Mouse (Mus musculus) gastrocnemius, postnatal 25 days (tissue): ENCODE measurements around the gene Dgkk. TPM values are rescaled to one million over a fixed set of nuclear protein-coding genes. Genes with fewer than 3 reads are reported as not detected.
"Not testable (repeated sequence)": the region's sequence is repeated elsewhere in the genome, so short reads cannot be mapped to it uniquely, and the experiment has no call there.

Source experiments
- DNase-seq: peaks from one replicate; pipeline ENCODE4 v3.0.0; 2022
- long read RNA-seq, 2 experiments: library from polyadenylated mRNA; stranded (forward); transcript quantifications; one replicate each; pipeline ENCODE4 v2.0.0; 2021
- total RNA-seq, 2 experiments: library from RNA; stranded (reverse); gene quantifications; 1 replicate in 1 of 2; 2 replicates in 1 of 2; pipeline ENCODE4 v1.2.3; 2021

Dgkk gene
- under 1 TPM in 1 of 2 experiments, not detected in 1; 0.08 TPM for total RNA-seq
- long read RNA-seq, experiment 1, result 0 reads
- long read RNA-seq, experiment 2, result 0 reads

DNA sequence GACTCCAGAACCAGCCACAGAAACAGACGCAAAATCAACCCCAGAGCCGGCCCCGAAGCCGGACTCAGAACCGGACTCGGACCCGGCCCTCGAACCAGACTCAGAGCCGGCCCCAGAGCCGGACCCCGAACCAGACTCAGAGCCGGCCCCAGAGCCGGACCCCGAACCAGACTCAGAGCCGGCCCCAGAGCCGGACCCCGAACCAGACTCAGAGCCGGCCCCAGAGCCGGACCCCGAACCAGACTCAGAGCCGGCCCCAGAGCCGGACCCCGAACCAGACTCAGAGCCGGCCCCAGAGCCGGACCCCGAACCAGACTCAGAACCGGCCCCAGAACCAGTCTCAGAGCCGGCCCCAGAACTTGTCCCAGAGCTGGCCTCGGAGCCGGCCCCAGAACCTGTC, at the start of gene Dgkk:
Gene Dgkk, plus strand, starts transcription at position 301 of the 400 bp plus-strand sequence.
- DNase-seq, result not testable (repeated sequence)

DNA sequence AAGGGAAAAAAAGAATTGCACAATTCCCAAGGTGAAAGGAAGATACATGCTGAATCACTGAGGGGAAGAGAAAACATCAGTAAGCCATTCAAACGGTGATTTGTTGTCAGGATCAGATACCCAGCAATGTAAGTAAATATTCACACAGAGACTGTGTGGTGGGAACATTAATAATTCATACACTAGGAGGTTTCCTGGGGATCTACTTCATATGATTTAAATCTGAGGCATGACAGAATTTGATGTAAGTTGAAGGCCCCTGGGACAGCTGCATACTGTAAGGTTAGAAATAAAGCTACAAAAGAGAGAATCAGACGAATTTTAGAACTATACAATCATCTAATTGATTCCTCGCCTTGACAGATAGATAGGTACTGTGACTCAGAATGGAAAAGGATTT, 45.1 kb upstream of the Dgkk start:
- DNase-seq, result no peak

DNA sequence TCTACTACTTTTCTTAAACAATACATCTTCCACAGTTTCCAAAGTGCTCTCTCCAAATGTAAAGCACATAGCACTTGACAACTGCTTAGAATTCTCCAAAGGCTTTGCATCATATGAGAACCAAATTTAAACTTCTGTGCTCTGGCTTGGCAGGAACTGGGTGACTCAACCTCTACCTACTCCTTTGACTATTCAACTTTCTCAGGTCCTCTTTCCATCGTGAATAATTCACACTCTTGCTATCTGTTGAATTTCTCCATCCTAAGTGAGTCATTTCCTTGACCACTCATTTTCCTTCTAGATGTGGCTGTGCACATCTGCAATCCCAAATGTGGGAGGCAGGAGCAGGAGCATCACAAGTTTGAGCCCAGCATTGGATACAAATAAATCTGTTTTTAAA, 28.4 kb upstream of the Dgkk start:
- DNase-seq, result no peak

DNA sequence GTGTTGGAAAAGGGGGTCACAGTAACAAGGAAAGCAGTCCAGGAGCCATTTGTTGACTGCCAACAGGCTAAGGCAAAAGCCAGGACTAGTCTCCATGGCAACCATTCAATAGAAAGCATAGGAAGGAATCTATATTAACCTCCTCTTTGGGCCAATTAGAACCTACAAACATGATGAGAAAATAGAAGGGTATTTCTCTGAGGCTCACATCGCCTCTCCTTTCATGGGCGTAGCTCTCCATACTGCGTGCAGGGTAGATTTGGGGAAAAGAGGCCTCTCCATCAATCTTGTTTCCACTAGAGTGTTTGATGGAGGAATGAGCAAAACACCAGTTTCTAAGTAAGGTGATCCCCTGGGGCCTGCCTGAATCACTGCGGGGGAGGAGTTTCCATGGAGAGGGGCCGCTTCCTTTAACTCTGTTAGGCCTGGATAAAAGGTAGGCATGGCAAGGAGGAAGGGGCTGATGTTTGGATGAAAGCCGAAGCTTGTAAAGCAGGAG, 27.5 kb upstream of the Dgkk start:
- no peak for DNase-seq

DNA sequence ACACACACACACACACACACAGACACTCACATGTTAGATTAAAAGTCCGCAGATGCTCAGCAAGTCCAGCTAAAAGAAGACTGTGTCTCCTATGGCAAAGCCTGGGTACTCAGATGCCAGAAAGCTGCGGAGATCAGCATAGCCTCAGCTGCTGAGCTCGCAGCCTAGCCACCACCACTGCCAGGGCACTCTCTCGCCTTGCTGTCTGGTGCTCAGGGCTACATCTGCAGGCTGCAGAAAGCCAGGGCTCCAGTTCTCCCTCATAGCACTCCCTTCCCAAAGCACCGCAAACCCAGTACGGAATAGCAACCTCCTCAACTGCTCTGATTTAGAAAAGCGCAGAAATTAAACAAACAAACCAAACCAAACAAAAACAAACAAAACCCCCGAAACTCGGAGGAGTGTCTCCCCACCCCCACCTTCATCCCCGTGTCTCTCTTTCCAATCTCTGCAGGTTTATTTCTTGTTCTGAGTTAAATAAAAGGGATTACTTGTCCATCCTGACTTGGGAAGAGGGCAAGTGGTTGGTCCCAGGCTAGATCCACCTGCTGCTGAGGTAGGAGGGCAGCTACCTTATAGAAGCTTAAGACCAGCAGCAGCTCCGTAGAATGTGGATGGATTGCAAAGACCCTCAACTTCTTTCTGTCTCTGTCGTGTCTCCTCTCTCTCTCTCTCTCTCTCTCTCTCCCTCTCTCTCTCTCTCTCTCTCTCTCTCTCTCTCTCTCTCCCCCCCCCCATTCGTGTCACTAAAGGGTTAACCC, 1.4 kb upstream of the Dgkk start:
- no peak for DNase-seq

DNA sequence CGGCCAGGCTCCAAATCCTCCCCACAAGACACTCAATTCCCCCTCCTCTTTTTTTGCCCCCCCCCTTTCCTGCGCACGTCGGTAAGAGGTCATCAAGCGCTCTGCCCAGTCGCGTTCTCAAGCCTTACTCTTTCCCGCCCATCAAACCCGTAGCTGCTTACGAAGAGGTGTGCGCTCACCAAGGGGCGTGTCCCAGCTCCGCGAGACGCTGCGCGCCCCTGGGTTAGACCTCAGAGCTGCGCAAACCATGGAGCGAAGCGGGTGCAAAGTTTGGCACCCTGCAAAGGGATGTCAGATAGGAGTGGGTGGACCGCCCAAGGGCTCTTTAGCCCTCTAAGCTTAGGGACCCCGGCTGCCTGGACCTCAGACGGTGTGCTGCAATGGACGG, 862 bp upstream of the Dgkk start:
- DNase-seq, result no peak

DNA sequence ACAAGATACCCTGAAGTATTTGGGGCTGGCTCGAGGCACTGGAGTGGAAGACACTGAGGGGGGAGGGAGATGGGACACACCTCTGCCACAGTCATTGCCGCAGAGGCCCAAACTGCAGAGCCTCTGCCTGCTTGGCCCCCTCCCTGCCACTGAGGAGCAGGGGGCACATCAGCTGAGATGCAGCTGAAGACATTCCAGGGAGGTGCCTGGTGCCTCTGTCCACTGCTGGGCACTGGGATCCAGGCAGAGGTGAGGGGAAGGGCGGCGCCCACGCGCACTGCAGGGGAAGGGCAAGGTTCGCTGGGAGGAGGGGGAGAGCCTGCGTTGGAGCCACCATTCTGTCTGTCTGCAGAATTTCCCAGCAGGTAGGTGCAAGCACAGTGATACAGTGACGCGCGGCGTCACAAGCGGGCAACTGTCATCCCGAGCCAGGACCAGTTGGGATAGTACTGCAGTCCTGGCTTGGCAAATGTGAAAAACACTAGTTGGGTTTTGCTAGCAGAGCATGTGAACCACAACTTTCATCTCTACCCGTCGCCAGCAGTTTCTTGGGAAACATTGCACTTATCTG, 948 bp downstream of the Dgkk start:
- no peak for DNase-seq

DNA sequence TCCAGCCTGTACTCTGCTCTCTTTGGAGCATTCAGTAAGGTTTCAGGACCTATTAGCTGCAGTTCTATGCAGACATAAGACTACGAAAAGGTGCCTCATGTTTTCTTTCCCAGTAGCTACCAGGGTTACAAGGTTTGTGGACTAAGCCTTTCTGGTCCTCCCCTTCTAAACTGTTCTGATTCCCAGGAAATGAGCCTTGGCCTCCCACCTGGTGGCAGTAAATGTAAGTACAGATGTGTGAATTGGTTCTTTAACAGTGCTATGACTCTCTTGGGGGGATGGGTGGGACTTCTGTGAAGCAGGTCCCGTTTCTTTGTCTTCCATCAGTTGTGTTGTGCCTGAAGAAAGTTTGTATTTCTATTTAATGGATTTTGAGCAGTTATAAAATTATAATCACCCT, 53.4 kb downstream of the Dgkk start:
- no peak for DNase-seq

DNA sequence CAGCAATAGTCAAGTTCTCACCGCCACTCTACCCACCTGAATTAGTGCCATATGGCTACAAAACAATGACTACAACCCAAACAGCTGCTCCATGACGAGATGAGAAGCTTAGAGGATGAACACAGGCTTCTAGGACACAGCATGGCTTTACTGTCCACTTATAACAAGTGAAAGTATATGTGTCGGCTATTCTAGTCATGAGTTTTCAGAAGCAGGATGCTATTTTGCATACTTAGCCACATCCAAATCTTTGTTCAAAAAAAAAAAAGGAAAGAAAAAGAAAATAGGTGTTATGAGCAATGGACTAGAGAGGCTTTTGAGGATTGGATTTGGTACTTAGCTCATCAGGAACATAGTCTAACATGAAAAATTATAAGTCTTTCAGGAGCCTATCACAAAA, 74.4 kb downstream of the Dgkk start:
- no peak for DNase-seq

DNA sequence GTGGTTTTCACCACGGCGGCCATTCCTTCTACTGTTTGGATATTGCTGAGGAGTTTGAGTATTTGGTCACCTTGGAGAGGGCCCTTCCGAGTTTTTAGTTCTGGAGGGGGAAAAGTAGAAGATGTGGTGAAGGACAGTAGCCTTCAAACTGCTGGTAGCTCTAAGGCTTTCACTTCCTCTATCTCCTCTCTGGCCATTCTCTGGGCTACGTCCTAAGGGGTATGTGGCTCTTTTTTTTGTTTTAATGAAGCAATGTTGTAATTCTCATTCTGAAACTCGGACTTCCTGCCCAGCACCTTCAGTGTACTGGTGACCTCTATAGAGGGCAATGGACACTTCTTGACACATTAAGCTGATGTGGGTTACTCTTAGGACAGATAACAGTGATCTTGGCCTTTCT, 75.0 kb downstream of the Dgkk start:
- no peak for DNase-seq

DNA sequence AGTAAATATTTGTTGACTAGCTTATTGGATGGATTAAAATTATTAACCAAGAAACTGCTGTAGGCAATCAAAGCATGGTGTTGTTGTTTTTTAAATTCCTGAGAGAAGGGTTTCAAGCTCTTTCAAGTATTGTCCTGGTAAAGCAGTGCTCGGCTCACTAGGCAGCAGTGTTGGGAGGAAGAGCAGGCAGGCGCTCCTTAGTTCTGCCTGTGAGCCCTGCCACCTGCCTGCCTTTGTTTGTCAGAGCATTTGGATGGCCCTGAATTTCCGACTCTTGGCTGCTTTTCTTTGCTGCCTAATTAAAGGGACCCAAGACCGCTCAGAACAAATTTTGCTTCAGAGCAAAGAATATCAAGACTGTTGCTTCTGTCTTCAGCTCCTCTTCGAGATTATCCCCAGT, 114.8 kb downstream of the Dgkk start:
- DNase-seq, result no peak

DNA sequence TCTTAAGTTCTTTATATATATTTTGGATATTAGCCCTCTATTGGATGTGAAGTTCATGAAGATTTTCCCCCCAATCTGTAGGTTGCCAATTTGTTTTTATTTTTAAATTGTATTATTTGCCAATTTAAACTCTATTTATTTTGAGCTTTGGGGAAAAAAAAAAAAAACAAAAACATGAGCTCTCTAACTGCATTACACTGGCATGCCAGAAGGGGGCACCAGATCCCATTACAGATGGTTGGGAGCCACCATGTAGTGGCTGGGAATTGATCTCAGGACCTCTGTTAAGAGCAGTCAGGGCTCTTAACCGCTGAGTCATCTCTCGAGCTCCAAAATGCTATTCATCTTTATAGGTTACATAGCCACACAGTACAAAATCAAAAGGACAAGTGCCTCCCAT, 131.9 kb downstream of the Dgkk start:
- no peak for DNase-seq

DNA sequence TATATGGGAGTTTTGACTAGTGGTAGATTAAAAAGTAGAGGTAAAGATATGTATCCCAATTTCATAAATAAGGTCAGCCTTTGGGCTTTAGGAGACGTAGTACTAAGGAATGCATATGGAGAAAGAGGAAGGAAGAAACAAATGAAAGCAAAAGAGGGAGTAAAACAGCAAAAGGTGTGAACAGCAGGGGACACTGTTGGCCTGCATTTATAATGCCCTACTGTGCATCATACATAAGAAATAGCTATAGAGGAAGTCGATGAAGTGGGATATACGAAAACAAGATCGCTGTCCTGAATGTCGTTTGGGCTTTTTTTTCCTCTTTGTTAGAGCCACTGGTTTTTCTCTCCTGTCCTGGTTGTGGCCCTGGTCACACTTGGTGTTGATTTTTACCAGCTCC, 143.1 kb downstream of the Dgkk start:
- no peak for DNase-seq

DNA sequence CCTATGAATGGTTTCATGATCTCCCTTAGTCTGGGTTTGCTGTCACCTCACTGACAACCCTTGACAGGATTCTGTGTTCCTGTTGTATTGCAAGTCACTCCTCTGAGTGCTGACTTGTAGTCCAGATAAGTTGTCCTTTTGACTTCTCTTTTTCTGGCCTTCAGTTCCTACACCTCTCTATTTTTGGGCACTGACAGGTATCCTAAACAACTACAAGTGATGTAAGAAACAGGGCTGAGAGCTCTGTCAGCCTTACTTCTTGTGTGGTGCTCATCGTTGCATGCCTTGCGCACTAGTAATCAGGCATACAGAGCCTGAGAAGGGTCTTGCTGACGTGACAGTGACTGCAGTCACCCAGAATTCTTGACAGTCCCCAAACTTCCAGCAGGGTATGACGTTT, 147.1 kb downstream of the Dgkk start:
- DNase-seq, result no peak

DNA sequence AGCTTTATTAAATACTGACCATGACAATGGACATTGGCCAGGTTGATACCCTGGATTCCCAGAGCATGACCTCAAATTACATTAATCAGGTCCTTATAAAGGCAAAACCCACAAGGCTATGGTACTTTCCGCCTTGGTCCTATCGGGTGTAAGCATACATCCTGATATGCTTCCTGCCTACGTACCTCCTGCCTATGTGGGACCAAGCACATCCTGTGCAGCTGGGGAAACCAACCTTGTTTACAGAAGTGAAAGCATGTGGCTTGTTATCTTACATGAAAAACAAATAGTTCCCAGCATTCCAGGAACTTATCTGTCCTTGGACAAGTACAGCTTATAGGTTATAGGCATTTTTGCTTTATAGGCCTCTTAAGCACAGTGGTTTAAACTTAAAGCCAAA, 189.5 kb downstream of the Dgkk start:
- no peak for DNase-seq

DNA sequence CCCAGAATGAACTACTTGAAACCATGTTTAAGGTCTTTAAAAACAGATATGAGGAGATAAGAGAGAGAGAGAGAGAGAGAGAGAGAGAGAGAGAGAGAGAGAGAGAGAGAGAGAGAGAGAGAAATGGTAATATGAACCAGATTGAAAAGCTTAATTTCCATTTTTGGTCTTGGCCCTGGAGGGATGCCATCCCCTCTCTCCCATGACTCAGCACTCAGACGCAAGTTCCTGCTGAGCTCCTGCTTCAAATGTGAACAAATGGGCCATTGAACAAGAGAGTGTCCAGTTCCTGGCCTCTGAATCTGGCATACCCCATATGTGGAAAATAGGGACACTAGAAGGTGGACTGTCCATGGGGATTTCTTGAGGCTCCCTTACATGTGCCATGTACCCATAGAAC, 192.8 kb downstream of the Dgkk start:
- DNase-seq, result no peak

DNA sequence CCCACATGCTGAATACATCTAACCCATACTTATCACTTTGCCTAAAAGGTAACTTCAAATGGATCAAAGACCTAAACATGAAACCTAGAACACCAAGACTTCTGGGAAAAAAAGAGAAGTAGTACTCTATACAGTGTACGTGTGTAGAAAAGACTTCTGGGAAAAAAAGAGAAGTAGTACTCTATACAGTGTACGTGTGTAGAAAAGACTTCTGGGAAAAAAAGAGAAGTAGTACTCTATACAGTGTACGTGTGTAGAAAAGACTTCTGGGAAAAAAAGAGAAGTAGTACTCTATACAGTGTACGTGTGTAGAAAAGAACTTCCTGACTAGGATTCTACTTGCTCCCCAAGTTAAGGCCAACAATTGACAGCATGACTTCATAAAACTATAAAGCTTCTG, 204.8 kb downstream of the Dgkk start:
- DNase-seq, result not testable (repeated sequence)
